Mouse (Mus musculus): ENCODE data around the gene Tmem132d.
"Not testable (repeated sequence)": the region's sequence is repeated elsewhere in the genome, so short reads cannot be mapped to it uniquely, and the experiment has no call there.

Gene Tmem132d

GRCm38 (mm10) chr5:127756671-127757423, 676.0 kb downstream of the Tmem132d start:
- DNase-seq (ENCODE audit: low spot score): no peak

GRCm38 (mm10) chr5:127756011-127756410, 676.9 kb downstream of the Tmem132d start:
- DNase-seq (ENCODE audit: low spot score): no peak

- no peak for DNase-seq (ENCODE audit: low spot score)
These were observed 677.3 kb downstream of the Tmem132d start for GRCm38 (mm10) chr5:127755594-127755993.

- no peak for DNase-seq (ENCODE audit: low spot score)
These were observed 681.5 kb downstream of the Tmem132d start for GRCm38 (mm10) chr5:127751262-127751975.

GRCm38 (mm10) chr5:127749540-127749939, 683.3 kb downstream of the Tmem132d start:
- not testable (repeated sequence) for DNase-seq (ENCODE audit: low spot score)

- DNase-seq (ENCODE audit: low spot score): no peak
These were observed 691.5 kb downstream of the Tmem132d start for GRCm38 (mm10) chr5:127741331-127741730.

Data from ovary, postnatal 36 days (tissue).